Mouse (Mus musculus) myocyte (in vitro differentiated cells): ENCODE measurements at regions not wholly inside any gene's neighbourhood (a gene's known extent, or its start where the extent isn't known, plus 50 kb on each side); places are given as distances from the start of the nearest gene placed in this dataset.

Source experiments
- E2F4 ChIP-seq: IDR thresholded peaks from one replicate; pipeline ENCODE4 v1.6.1; 2011; ENCODE audit warnings: mild to moderate bottlenecking, control low read depth, moderate library complexity; ENCODE audit not compliant: insufficient read depth
- MAX ChIP-seq: IDR thresholded peaks from one replicate; pipeline ENCODE4 v1.6.1; 2011; ENCODE audit warnings: low read depth, mild to moderate bottlenecking, control low read depth
- POLR2A ChIP-seq: IDR thresholded peaks from one replicate; pipeline ENCODE4 v1.6.1; 2011; ENCODE audit warnings: low read depth, mild to moderate bottlenecking, control low read depth, moderate library complexity; ENCODE audit not compliant: insufficient read length
- TCF12 ChIP-seq: IDR thresholded peaks from one replicate; pipeline ENCODE4 v1.6.1; 2011; ENCODE audit warnings: mild to moderate bottlenecking, control low read depth; ENCODE audit not compliant: poor library complexity, insufficient read depth, severe bottlenecking

DNA sequence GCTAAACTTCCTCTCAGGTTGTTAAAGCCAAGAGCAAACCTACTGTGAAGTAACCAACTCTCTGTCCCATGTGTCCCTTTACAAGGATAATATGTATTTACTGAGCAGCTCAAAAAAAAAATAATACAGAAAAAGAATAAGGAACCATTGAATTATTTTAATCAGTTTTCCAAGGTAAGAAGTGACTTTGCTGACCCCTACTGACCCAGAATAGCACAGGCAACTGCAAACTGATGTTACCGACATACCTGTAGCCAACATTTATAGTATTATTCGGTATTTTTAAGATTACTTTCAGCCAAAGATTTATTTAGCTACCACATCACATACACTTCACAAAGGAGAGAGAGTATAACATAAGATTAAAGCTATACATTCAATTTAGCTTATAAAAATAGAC is 138.2 kb upstream of the Tbc1d2b start:
- no peak for TF ChIP-seq TCF12
- no peak for TF ChIP-seq POLR2A
- no peak for TF ChIP-seq MAX
- no peak for TF ChIP-seq E2F4
